Mouse (Mus musculus) cerebellum, adult 2 months (tissue): ENCODE data around the gene Fam185a. TPM values are rescaled to one million over a fixed set of nuclear protein-coding genes. Genes with fewer than 3 reads are reported as not detected.
A peak's percentile ranks its signal among the peaks of the same experiment; 100 is the strongest.

ENCODE experiments used
- DNase-seq, 2 experiments: peaks; one replicate each; pipeline ENCODE4 v3.0.0; 2021
- H3K27ac ChIP-seq: fragments of 200-500 bp; 2 replicates; pipeline ENCODE4 v1.5.1; 2012; ENCODE audit warnings: low read length, control low read depth, inconsistent platforms; ENCODE audit not compliant: insufficient read depth
- H3K27me3 ChIP-seq: fragments of 200-500 bp; 2 replicates; pipeline ENCODE4 v1.6.1; 2012; ENCODE audit warnings: inconsistent platforms, mild to moderate bottlenecking, low read length, moderate library complexity; ENCODE audit not compliant: control insufficient read depth, insufficient read depth
- H3K4me1 ChIP-seq: fragments of 200-500 bp; 2 replicates; pipeline ENCODE4 v1.6.1; 2011; ENCODE audit warnings: low read length; ENCODE audit not compliant: control insufficient read depth, insufficient read depth
- H3K4me3 ChIP-seq: fragments of 200-500 bp; replicated peaks from 2 replicates; pipeline ENCODE3; 2011; ENCODE audit warnings: mild to moderate bottlenecking, low read depth, low read length, control low read depth; ENCODE audit not compliant: insufficient read depth
- CTCF ChIP-seq: fragments of 200-500 bp; IDR thresholded peaks from 2 replicates; pipeline ENCODE4 v1.5.1; 2011; ENCODE audit warnings: low read depth, mild to moderate bottlenecking, control low read depth, low read length, moderate library complexity, borderline replicate concordance; ENCODE audit not compliant: insufficient read depth
- POLR2A ChIP-seq: fragments of 200-500 bp; IDR thresholded peaks from 2 replicates; pipeline ENCODE4 v1.6.1; 2011; ENCODE audit warnings: low read length, control low read depth, borderline replicate concordance; ENCODE audit not compliant: insufficient read depth
- WGBS: fragments of 180-500 bp; shearing (Covaris S2); methylation state at CpG from one replicate; pipeline ENCODE4 v1.1.7; 2018; 5-methylcytosine and 5-hydroxymethylcytosine counted together
- polyA plus RNA-seq: library from polyadenylated mRNA; depleted of rRNA; stranded (reverse); fragments of >200 nt; gene quantifications from 2 replicates; pipeline ENCODE4 v1.2.3, GENCODE M21; 2012

The Fam185a gene
- polyA plus RNA-seq, 1 experiment = 8.0 TPM

- Histone ChIP-seq H3K4me1 (0 out of 2 replicates have a peak, but pooled peaks cover 2% of the 10 kb centered on the region), H3K27ac (no peak overlapping the region), H3K27me3 (no peaks in the 10 kb centered on the region; the same call in 1 of the 2 replicates), H3K4me3 (no peak overlapping the region)
- no peak for TF ChIP-seq CTCF
- TF ChIP-seq POLR2A = no peak
- WGBS = 84% methylated on average over 7 of the region's 7 CpGs
- no peak for DNase-seq
Observed at GRCm38 (mm10) chr5:21439446-21440110, 14.8 kb downstream of the Fam185a start.

- no peaks in the 10 kb centered on the region; the same call in 1 of the 2 replicates for H3K27me3 ChIP-seq
- DNase-seq = peak in 1 of 2 experiments; percentile 22
- H3K4me3 ChIP-seq = no peak overlapping the region
- 22% methylated on average over 8 of the region's 8 CpGs for WGBS
- no peaks in the 10 kb centered on the region for H3K4me1 ChIP-seq
- TF ChIP-seq POLR2A (no peak), CTCF (no peak)
- no peak overlapping the region for H3K27ac ChIP-seq
Observed at GRCm38 (mm10) chr5:21440833-21441530, 16.2 kb downstream of the Fam185a start.

- Histone ChIP-seq H3K27me3 (no peaks in the 10 kb centered on the region), H3K4me1 (no peaks in the 10 kb centered on the region), H3K27ac (no peak overlapping the region), H3K4me3 (no peak overlapping the region)
- TF ChIP-seq POLR2A = no peak
- TF ChIP-seq CTCF = no peak
- DNase-seq = no peak
- 80% methylated on average over 7 of the region's 7 CpGs for WGBS
Observed at GRCm38 (mm10) chr5:21467387-21467786, 42.6 kb downstream of the Fam185a start.

GRCm38 (mm10) chr5:21468100-21468499 is 43.3 kb downstream of the Fam185a start:
- DNase-seq = no peak
- no peak overlapping the region for H3K4me3 ChIP-seq
- H3K27me3 ChIP-seq = no peaks in the 10 kb centered on the region
- WGBS = 94% methylated on average over 12 of the region's 12 CpGs
- TF ChIP-seq POLR2A (no peak), CTCF (no peak)
- H3K4me1 ChIP-seq = no peaks in the 10 kb centered on the region
- no peak overlapping the region for H3K27ac ChIP-seq

- Histone ChIP-seq H3K27ac (no peak overlapping the region), H3K4me1 (no peaks in the 10 kb centered on the region), H3K4me3 (no peak overlapping the region), H3K27me3 (no peaks in the 10 kb centered on the region)
- 97% methylated on average over 5 of the region's 5 CpGs for WGBS
- no peak for TF ChIP-seq POLR2A
- no peak for TF ChIP-seq CTCF
- DNase-seq = no peak
Observed at GRCm38 (mm10) chr5:21478428-21478827, 53.7 kb downstream of the Fam185a start.

- WGBS = 94% methylated on average over 5 of the region's 5 CpGs
- DNase-seq = no peak
- H3K4me1 ChIP-seq = no peaks in the 10 kb centered on the region
- TF ChIP-seq POLR2A (no peak), CTCF (no peak)
- no peaks in the 10 kb centered on the region for H3K27me3 ChIP-seq
- H3K4me3 ChIP-seq = no peak overlapping the region
- no peak overlapping the region for H3K27ac ChIP-seq
Observed at GRCm38 (mm10) chr5:21479746-21480145, 55.0 kb downstream of the Fam185a start.

- WGBS = 75% methylated on average over 6 of the region's 6 CpGs
- Histone ChIP-seq H3K27me3 (no peaks in the 10 kb centered on the region), H3K4me1 (no peaks in the 10 kb centered on the region), H3K4me3 (no peak overlapping the region), H3K27ac (no peak overlapping the region)
- no peak for TF ChIP-seq POLR2A
- DNase-seq = no peak
Observed at GRCm38 (mm10) chr5:21481521-21481920, 56.8 kb downstream of the Fam185a start.

- Histone ChIP-seq H3K27ac (no peak overlapping the region), H3K4me1 (peaks cover 3% of the 10 kb centered on the region; the same call in 1 of the 2 replicates), H3K4me3 (no peak overlapping the region), H3K27me3 (no peaks in the 10 kb centered on the region)
- WGBS = 47% methylated on average over 11 of the region's 11 CpGs
- no peak for TF ChIP-seq CTCF
- no peak for TF ChIP-seq POLR2A
- no peak for DNase-seq
Observed at GRCm38 (mm10) chr5:21482446-21483222, 57.9 kb downstream of the Fam185a start.
